Mouse (Mus musculus) erythroblast, embryonic 14.5 days (primary cell): ENCODE measurements around the gene Zfp184. TPM values are rescaled to one million over a fixed set of nuclear protein-coding genes. Genes with fewer than 3 reads are reported as not detected.
A peak's percentile ranks its signal among the peaks of the same experiment; 100 is the strongest.

Experiments
- H3K27me3 ChIP-seq: 2 replicates; pipeline ENCODE4 v1.6.1; 2012; ENCODE audit warnings: inconsistent platforms; ENCODE audit not compliant: control insufficient read depth
- H3K36me3 ChIP-seq: 2 replicates; pipeline ENCODE4 v1.6.1; 2012; ENCODE audit warnings: mild to moderate bottlenecking, inconsistent platforms; ENCODE audit not compliant: control insufficient read depth
- H3K4me1 ChIP-seq: 2 replicates; pipeline ENCODE4 v1.6.1; 2012; ENCODE audit warnings: inconsistent platforms; ENCODE audit not compliant: control insufficient read depth
- H3K4me3 ChIP-seq: replicated peaks from 2 replicates; pipeline ENCODE3; 2012; ENCODE audit warnings: moderate library complexity, mild to moderate bottlenecking, inconsistent platforms
- H3K9me3 ChIP-seq: 2 replicates; pipeline ENCODE4 v1.6.1; 2012; ENCODE audit warnings: low read length, inconsistent platforms, mixed read lengths; ENCODE audit not compliant: control insufficient read depth
- GATA1 ChIP-seq: IDR thresholded peaks from 2 replicates; pipeline ENCODE4 v1.6.1; 2012; ENCODE audit warnings: low read length, inconsistent platforms, mixed read lengths
- TAL1 ChIP-seq: IDR thresholded peaks from 3 replicates; pipeline ENCODE4 v1.6.1; 2012; ENCODE audit warnings: low read length, inconsistent platforms, mixed read lengths
- polyA plus RNA-seq: library from polyadenylated mRNA; stranded (reverse); fragments of >175 nt; gene quantifications from 2 replicates; pipeline ENCODE4 v1.2.3, GENCODE M21; 2012

The Zfp184 gene
- polyA plus RNA-seq, 1 experiment = not detected

DNA sequence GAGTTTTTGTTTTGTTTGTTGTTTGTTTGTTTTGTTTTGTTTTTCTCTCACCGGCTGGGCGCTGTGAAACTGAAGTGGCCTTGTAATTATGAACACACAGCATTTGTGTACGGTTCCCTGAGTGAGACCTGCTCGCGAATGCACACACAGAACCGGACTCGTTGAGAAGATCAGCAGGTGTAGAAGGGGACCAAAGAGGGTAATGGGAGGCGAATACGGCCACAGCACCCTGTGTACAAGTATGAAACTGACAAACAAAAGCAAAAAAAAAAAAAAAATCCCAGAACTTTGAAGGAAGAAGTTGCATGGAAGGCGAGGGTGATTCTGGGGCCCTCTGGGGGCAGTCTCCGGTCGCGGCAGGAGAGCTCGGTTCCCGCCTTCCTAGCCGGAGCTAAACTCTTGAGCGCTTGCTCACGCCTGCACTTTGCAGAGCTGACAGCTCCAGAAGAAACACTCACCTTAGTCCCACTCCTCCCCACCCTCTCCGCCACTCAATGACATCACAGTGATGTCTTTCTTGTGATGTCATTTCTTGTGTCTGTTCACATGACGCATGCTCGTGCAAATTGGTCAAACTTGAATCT lies 50.5 kb downstream of the Zfp184 start:
- peaks cover 4% of the 10 kb centered on the region; the same call in 1 of the 2 replicates for H3K9me3 ChIP-seq
- peaks cover 26% of the 10 kb centered on the region for H3K4me1 ChIP-seq
- TF ChIP-seq GATA1 = no peak
- no peak for TF ChIP-seq TAL1
- H3K36me3 ChIP-seq = no peaks in the 10 kb centered on the region
- peak overlapping the region; percentile 55 for H3K4me3 ChIP-seq
- H3K27me3 ChIP-seq = peaks cover 76% of the 10 kb centered on the region

DNA sequence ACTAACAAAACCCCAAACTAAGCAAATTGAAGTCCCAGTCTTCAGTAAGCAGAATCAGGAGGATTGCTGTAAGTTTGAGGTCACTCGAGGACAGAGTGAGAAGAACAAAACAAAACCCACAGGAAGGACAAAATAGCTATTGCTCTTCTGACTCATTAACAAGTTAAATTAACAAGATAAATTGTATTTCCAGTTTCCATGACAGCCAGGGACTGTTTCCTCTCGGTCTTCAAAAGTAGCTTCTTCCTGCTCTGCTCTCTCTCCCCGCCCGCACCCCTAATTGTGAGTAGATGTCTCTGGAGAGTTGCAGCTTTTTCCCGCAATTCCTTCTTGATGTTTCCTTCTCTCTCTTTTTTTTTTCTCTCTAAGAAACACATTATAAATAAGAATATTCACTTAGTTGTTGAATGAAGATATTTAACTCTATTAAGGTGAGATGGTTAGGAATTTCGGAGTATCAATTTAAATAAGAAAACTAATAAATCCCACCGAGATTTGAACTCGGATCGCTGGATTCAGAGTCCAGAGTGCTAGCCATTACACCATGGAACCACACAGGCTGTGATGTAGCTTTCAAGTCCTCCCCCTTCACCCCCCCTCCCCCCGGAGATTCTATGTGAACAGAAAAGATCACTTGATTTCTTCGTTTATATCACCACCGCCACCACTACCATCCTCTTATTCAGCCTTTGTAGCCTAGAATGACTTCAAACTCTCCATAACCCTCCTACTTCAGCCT lies 51.4 kb downstream of the Zfp184 start:
- Histone ChIP-seq H3K4me3 (peak overlapping the region; percentile 55), H3K27me3 (peaks cover 85% of the 10 kb centered on the region), H3K4me1 (peaks cover 26% of the 10 kb centered on the region), H3K36me3 (no peaks in the 10 kb centered on the region), H3K9me3 (peaks cover 2% of the 10 kb centered on the region; the same call in 1 of the 2 replicates)
- TF ChIP-seq GATA1 = no peak
- TF ChIP-seq TAL1 = no peak

DNA sequence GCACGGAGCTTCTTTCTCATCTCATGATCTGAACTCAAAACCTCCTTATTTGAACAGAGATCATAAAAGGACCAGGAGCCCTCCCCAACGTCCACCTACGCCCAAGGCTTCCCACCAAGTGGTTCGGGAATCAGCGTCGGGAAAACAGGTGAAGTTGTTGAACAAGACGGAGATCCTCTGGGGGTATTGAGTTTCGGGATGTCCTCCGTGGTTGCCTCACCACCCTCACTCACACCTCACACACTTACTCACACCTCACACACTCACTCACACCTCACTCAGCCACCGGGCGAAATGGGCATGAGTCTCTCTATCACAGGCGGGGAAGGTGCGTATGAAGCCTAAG lies 51.9 kb downstream of the Zfp184 start:
- H3K27me3 ChIP-seq = peaks cover 90% of the 10 kb centered on the region
- H3K4me1 ChIP-seq = peaks cover 26% of the 10 kb centered on the region
- H3K9me3 ChIP-seq = peaks cover 2% of the 10 kb centered on the region; the same call in 1 of the 2 replicates
- H3K36me3 ChIP-seq = no peaks in the 10 kb centered on the region
- TF ChIP-seq TAL1 = no peak
- TF ChIP-seq GATA1 = no peak
- peak overlapping the region; percentile 44 for H3K4me3 ChIP-seq

DNA sequence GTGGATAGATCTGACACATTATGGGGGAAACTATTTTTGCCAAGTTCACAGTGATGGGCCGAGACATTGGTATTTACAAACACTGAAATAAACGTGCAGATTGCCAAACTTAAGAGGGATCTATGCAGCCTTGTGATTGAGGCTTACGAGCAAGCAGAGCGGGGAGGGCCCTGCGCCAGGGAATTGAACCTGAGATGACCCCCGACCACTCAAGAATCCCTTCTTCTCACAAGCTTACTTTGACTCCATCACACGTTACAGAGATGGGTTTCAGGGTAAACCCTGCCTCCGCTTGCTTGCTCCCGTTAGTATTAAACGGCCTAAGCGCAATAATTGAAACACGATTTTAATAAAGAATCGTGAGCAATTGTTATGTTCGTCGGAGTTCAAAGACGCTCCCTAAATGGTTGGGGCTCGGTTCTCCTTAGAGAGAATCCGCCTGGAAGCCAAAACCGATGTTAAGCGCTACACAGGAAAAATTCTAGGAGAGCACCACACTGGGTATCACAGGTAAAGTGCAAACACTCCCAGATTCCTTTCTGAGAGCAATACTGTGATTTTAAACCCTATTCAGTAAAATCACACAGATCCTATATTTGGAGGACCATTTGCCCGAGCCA lies 52.4 kb downstream of the Zfp184 start:
- H3K9me3 ChIP-seq = peaks cover 2% of the 10 kb centered on the region; the same call in 1 of the 2 replicates
- H3K36me3 ChIP-seq = no peaks in the 10 kb centered on the region
- no peak for TF ChIP-seq GATA1
- no peak for TF ChIP-seq TAL1
- peaks cover 95% of the 10 kb centered on the region for H3K27me3 ChIP-seq
- H3K4me3 ChIP-seq = peak overlapping the region; percentile 44
- peaks cover 26% of the 10 kb centered on the region for H3K4me1 ChIP-seq

DNA sequence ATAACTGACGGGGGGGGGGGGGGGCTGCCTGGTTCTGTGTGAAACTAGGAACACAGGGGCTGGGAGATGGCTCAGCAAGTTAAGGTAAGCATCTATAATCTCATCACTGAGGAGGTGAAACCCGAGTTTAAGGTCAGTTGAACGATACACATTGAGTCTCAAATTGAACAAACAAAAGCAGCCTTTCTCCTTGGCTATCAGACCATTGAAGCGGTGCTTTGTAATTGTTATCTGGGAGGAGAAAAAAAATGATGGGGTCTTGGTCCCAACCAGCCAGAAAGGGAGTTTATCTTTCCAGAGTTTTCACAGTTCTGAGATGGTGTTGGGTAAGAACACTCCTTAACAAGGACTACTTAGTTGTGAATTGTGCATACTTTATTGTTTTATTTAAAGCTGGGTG lies 52.9 kb downstream of the Zfp184 start:
- TF ChIP-seq TAL1 (no peak), GATA1 (no peak)
- Histone ChIP-seq H3K4me3 (no peak overlapping the region), H3K27me3 (peaks cover 98% of the 10 kb centered on the region), H3K36me3 (no peaks in the 10 kb centered on the region), H3K4me1 (peaks cover 26% of the 10 kb centered on the region), H3K9me3 (peaks cover 2% of the 10 kb centered on the region; the same call in 1 of the 2 replicates)

DNA sequence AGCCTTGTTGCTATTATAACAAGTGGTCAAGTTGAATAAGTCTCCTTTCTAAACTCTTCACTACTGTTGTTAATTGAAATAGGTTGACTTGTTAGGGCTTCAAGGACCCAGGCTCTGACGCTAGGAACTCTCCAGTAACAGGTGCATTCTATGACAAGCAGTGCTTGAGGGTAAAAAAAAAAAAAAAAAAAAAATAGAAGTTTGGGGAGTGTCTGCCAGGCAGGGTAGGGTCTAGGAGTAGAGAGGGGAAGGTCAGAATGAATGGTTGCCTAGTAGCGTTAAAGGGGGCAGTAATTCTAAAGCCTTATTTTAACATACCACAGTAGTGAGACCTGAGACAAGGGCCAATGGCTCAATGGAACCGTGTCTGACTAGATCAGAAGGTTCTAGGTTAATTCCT lies 53.5 kb downstream of the Zfp184 start:
- Histone ChIP-seq H3K9me3 (peaks cover 2% of the 10 kb centered on the region; the same call in 1 of the 2 replicates), H3K4me3 (no peak overlapping the region), H3K36me3 (no peaks in the 10 kb centered on the region), H3K27me3 (peaks cover 100% of the 10 kb centered on the region), H3K4me1 (peaks cover 26% of the 10 kb centered on the region)
- TF ChIP-seq GATA1 (no peak), TAL1 (no peak)

DNA sequence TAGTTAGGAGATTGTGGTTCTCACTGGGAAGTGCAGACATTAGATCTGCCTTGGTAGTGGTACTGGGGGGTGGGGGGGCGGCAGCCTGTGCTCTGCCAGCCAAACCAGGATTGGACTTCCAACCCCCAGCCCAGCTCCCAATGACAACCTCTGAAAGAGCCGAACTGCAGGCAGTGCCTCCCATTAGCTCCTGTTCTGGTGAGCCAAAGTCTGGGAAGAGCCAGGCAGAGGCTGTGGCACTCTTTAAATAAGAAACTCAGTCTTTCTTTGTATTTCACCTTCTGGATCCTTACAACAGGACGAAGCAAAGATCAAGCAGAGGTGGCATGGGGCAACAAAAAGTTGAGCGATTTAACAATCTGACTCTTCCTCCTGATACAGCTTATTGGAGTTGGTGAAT lies 54.3 kb downstream of the Zfp184 start:
- peaks cover 2% of the 10 kb centered on the region; the same call in 1 of the 2 replicates for H3K9me3 ChIP-seq
- peaks cover 100% of the 10 kb centered on the region for H3K27me3 ChIP-seq
- H3K4me1 ChIP-seq = peaks cover 24% of the 10 kb centered on the region
- no peak overlapping the region for H3K4me3 ChIP-seq
- H3K36me3 ChIP-seq = no peaks in the 10 kb centered on the region
- TF ChIP-seq GATA1 = no peak
- no peak for TF ChIP-seq TAL1

DNA sequence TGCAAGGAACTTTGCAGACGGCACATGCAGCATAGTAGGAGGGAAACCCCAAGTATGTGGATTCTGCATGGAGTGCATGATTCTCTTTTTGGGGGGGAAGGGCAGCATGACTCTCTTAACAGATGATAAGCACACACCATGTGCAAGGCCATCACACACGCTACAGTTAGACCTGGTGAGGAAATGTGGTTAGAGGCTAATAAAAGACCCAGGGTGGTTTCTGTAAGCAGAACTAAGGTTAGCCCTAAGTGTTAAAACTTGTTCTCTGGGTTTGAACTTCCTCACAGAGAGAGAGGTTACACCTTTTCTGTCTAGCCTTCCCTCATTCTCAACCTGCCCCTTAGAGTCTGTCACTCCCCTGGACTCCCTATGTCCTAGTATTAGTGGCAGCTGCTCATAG lies 56.5 kb downstream of the Zfp184 start:
- H3K4me1 ChIP-seq = peaks cover 19% of the 10 kb centered on the region
- H3K36me3 ChIP-seq = no peaks in the 10 kb centered on the region
- TF ChIP-seq GATA1 = no peak
- TF ChIP-seq TAL1 = no peak
- H3K4me3 ChIP-seq = no peak overlapping the region
- peaks cover 100% of the 10 kb centered on the region for H3K27me3 ChIP-seq
- H3K9me3 ChIP-seq = peaks cover 2% of the 10 kb centered on the region; the same call in 1 of the 2 replicates

DNA sequence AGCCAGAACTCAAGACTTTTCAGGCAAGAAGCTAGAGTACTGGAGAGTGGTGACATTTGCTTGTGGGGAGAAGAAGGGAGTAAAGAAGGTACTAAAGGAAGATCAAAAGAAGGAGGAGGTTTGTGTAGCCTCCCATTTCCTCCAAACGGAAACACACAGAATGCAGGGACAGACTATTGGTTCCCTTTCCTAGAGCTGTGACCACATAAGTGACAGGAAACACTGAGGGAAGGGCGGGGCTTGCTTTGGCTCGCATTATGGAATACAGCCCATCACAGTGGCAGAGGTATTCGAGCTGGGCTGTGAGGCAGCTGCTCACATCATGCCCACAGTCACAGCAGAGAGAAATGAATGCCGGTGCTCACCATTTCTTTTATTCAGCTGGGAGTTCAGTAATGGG lies 56.9 kb downstream of the Zfp184 start:
- H3K9me3 ChIP-seq = peaks cover 2% of the 10 kb centered on the region; the same call in 1 of the 2 replicates
- H3K27me3 ChIP-seq = peaks cover 100% of the 10 kb centered on the region
- no peaks in the 10 kb centered on the region for H3K36me3 ChIP-seq
- peaks cover 20% of the 10 kb centered on the region for H3K4me1 ChIP-seq
- no peak for TF ChIP-seq TAL1
- no peak overlapping the region for H3K4me3 ChIP-seq
